Mouse (Mus musculus) forebrain, embryonic 12.5 days (tissue): Measurements from ENCODE around the gene Men1. TPM values are rescaled to one million over a fixed set of nuclear protein-coding genes. Genes with fewer than 3 reads are reported as not detected.
"Not testable (repeated sequence)": the region's sequence is repeated elsewhere in the genome, so short reads cannot be mapped to it uniquely, and the experiment has no call there.

Experiments used
- ATAC-seq: fragments of 200-750 bp; cut with Nextera tagmentation; 2 replicates; pipeline ENCODE4 v1.8.0; 2017; ENCODE audit warnings: moderate TSS enrichment; ENCODE audit not compliant: low FRiP score
- H3K27ac ChIP-seq: fragments of 300-500 bp; sonication (generic); 2 replicates; pipeline ENCODE4 v1.5.1; 2016; ENCODE audit warnings: mild to moderate bottlenecking
- H3K27me3 ChIP-seq: fragments of 300-500 bp; sonication (generic); 2 replicates; pipeline ENCODE4 v1.6.1; 2016; ENCODE audit warnings: mild to moderate bottlenecking
- H3K36me3 ChIP-seq: fragments of 300-500 bp; sonication (generic); replicated peaks from 2 replicates; pipeline ENCODE4 v1.6.1; 2016; ENCODE audit warnings: mild to moderate bottlenecking
- H3K4me1 ChIP-seq: fragments of 300-500 bp; sonication (generic); 2 replicates; pipeline ENCODE4 v1.6.1; 2016
- H3K4me2 ChIP-seq: fragments of 300-500 bp; sonication (generic); 2 replicates; pipeline ENCODE4 v1.6.1; 2016; ENCODE audit warnings: mild to moderate bottlenecking, moderate library complexity
- H3K4me3 ChIP-seq: fragments of 300-500 bp; sonication (generic); replicated peaks from 2 replicates; pipeline ENCODE4 v1.5.1; 2016; ENCODE audit warnings: mild to moderate bottlenecking
- H3K9ac ChIP-seq: fragments of 300-500 bp; sonication (generic); 2 replicates; pipeline ENCODE4 v1.6.1; 2016; ENCODE audit warnings: mild to moderate bottlenecking
- H3K9me3 ChIP-seq: fragments of 300-500 bp; sonication (generic); 2 replicates; pipeline ENCODE4 v1.6.1; 2016
- WGBS: fragments of 180-500 bp; shearing (Covaris S2); methylation state at CpG from one replicate; pipeline ENCODE4 v1.1.7; 2016; 5-methylcytosine and 5-hydroxymethylcytosine counted together
- polyA plus RNA-seq: library from polyadenylated mRNA; unstranded; fragments of >200 nt; fragmentation: Nextera tagmentation; extraction: Ambion mirVana; gene quantifications from 2 replicates; pipeline ENCODE4 v1.2.1, GENCODE M21; 2016

The Men1 gene
- polyA plus RNA-seq, 1 experiment from 2014 or later = 97.1 TPM

- Histone ChIP-seq H3K27ac (peak overlapping the region; percentile 56; the same call in 1 of the 2 replicates), H3K4me3 (peak overlapping the region; percentile 67), H3K9ac (peak overlapping the region; percentile 62), H3K27me3 (no peaks in the 10 kb centered on the region), H3K36me3 (0 out of 2 replicates have a peak, but pooled peaks cover 1% of the 10 kb centered on the region), H3K4me1 (peaks cover 7% of the 10 kb centered on the region), H3K4me2 (peak overlapping the region; percentile 77), H3K9me3 (no peaks in the 10 kb centered on the region)
- under 1% methylated on average over 31 of the region's 34 CpGs for WGBS
- peak; percentile 52 for ATAC-seq
These were observed 28.2 kb upstream of the Men1 start for GRCm38 (mm10) chr19:6306586-6306985.

GRCm38 (mm10) chr19:6307733-6308531, 26.8 kb upstream of the Men1 start:
- Histone ChIP-seq H3K36me3 (no peaks in the 10 kb centered on the region), H3K9ac (no peak overlapping the region), H3K27ac (no peak overlapping the region), H3K4me1 (peaks cover 7% of the 10 kb centered on the region), H3K27me3 (no peaks in the 10 kb centered on the region), H3K4me3 (no peak overlapping the region), H3K9me3 (no peaks in the 10 kb centered on the region), H3K4me2 (no peak overlapping the region)
- WGBS = 89% methylated on average over 9 of the region's 9 CpGs
- ATAC-seq = no peak

- no peaks in the 10 kb centered on the region for H3K9me3 ChIP-seq
- H3K4me3 ChIP-seq = no peak overlapping the region
- peaks cover 5% of the 10 kb centered on the region; the same call in 1 of the 2 replicates for H3K36me3 ChIP-seq
- H3K27ac ChIP-seq = no peak overlapping the region
- H3K4me1 ChIP-seq = peaks cover 7% of the 10 kb centered on the region
- WGBS = 91% methylated on average over 5 of the region's 5 CpGs
- H3K9ac ChIP-seq = no peak overlapping the region
- no peak overlapping the region for H3K4me2 ChIP-seq
- no peaks in the 10 kb centered on the region for H3K27me3 ChIP-seq
- ATAC-seq = no peak
These were observed 24.6 kb upstream of the Men1 start for GRCm38 (mm10) chr19:6310181-6310580.

- H3K4me1 ChIP-seq, H3K9me3 ChIP-seq, H3K4me2 ChIP-seq, ATAC-seq, H3K27me3 ChIP-seq, H3K9ac ChIP-seq, H3K27ac ChIP-seq, H3K4me3 ChIP-seq: not testable (repeated sequence)
- WGBS = 89% methylated on average over 3 of the region's 3 CpGs
- H3K36me3 ChIP-seq = peaks cover 15% of the 10 kb centered on the region; the same call in 1 of the 2 replicates
These were observed 23.0 kb upstream of the Men1 start for GRCm38 (mm10) chr19:6311783-6312182.

GRCm38 (mm10) chr19:6313796-6314195, 21.0 kb upstream of the Men1 start:
- Histone ChIP-seq H3K4me3 (no peak overlapping the region), H3K27ac (no peak overlapping the region), H3K4me1 (no peaks in the 10 kb centered on the region), H3K27me3 (no peaks in the 10 kb centered on the region), H3K9me3 (no peaks in the 10 kb centered on the region), H3K9ac (no peak overlapping the region), H3K36me3 (peaks cover 20% of the 10 kb centered on the region; the same call in 1 of the 2 replicates), H3K4me2 (no peak overlapping the region)
- 87% methylated on average over 8 of the region's 8 CpGs for WGBS
- ATAC-seq = no peak

GRCm38 (mm10) chr19:6314513-6314912, 20.3 kb upstream of the Men1 start:
- Histone ChIP-seq H3K36me3 (peaks cover 20% of the 10 kb centered on the region; the same call in 1 of the 2 replicates), H3K27me3 (no peaks in the 10 kb centered on the region), H3K9ac (no peak overlapping the region), H3K4me3 (no peak overlapping the region), H3K9me3 (no peaks in the 10 kb centered on the region), H3K27ac (no peak overlapping the region), H3K4me2 (no peak overlapping the region), H3K4me1 (no peaks in the 10 kb centered on the region)
- ATAC-seq = no peak
- 90% methylated on average over 8 of the region's 8 CpGs for WGBS

- H3K36me3 ChIP-seq = peaks cover 20% of the 10 kb centered on the region; the same call in 1 of the 2 replicates
- ATAC-seq = no peak
- no peak overlapping the region for H3K4me3 ChIP-seq
- H3K9me3 ChIP-seq = no peaks in the 10 kb centered on the region
- H3K27me3 ChIP-seq = no peaks in the 10 kb centered on the region
- no peak overlapping the region for H3K4me2 ChIP-seq
- H3K27ac ChIP-seq = no peak overlapping the region
- 72% methylated on average over 14 of the region's 14 CpGs for WGBS
- no peak overlapping the region for H3K9ac ChIP-seq
- H3K4me1 ChIP-seq = no peaks in the 10 kb centered on the region
These were observed 19.2 kb upstream of the Men1 start for GRCm38 (mm10) chr19:6315573-6315972.

GRCm38 (mm10) chr19:6318145-6318544, 16.6 kb upstream of the Men1 start:
- H3K9me3 ChIP-seq = no peaks in the 10 kb centered on the region
- H3K27me3 ChIP-seq = no peaks in the 10 kb centered on the region
- H3K27ac ChIP-seq = no peak overlapping the region
- no peak overlapping the region for H3K9ac ChIP-seq
- no peak for ATAC-seq
- H3K4me2 ChIP-seq = no peak overlapping the region
- H3K36me3 ChIP-seq = peaks cover 19% of the 10 kb centered on the region; the same call in 1 of the 2 replicates
- WGBS = 89% methylated on average over 12 of the region's 12 CpGs
- no peak overlapping the region for H3K4me3 ChIP-seq
- H3K4me1 ChIP-seq = no peaks in the 10 kb centered on the region

GRCm38 (mm10) chr19:6321358-6321757, 13.4 kb upstream of the Men1 start:
- Histone ChIP-seq H3K36me3 (peaks cover 6% of the 10 kb centered on the region; the same call in 1 of the 2 replicates), H3K27ac (no peak overlapping the region), H3K4me2 (no peak overlapping the region), H3K4me1 (no peaks in the 10 kb centered on the region), H3K9me3 (no peaks in the 10 kb centered on the region), H3K9ac (no peak overlapping the region), H3K27me3 (no peaks in the 10 kb centered on the region), H3K4me3 (no peak overlapping the region)
- WGBS = 90% methylated on average over 8 of the region's 8 CpGs
- no peak for ATAC-seq

GRCm38 (mm10) chr19:6321786-6322621, 12.8 kb upstream of the Men1 start:
- no peaks in the 10 kb centered on the region for H3K9me3 ChIP-seq
- H3K4me2 ChIP-seq = no peak overlapping the region
- no peak overlapping the region for H3K9ac ChIP-seq
- H3K36me3 ChIP-seq = peaks cover 3% of the 10 kb centered on the region; the same call in 1 of the 2 replicates
- ATAC-seq = no peak
- H3K4me3 ChIP-seq = no peak overlapping the region
- no peaks in the 10 kb centered on the region for H3K27me3 ChIP-seq
- H3K4me1 ChIP-seq = no peaks in the 10 kb centered on the region
- 90% methylated on average over 33 of the region's 33 CpGs for WGBS
- no peak overlapping the region for H3K27ac ChIP-seq

- Histone ChIP-seq H3K36me3 (no peaks in the 10 kb centered on the region; the same call in 1 of the 2 replicates), H3K9ac (no peak overlapping the region), H3K9me3 (no peaks in the 10 kb centered on the region), H3K4me1 (no peaks in the 10 kb centered on the region), H3K4me3 (no peak overlapping the region), H3K4me2 (no peak overlapping the region), H3K27me3 (no peaks in the 10 kb centered on the region), H3K27ac (no peak overlapping the region)
- no peak for ATAC-seq
- WGBS = 83% methylated on average over 9 of the region's 9 CpGs
These were observed 10.0 kb upstream of the Men1 start for GRCm38 (mm10) chr19:6324751-6325150.

GRCm38 (mm10) chr19:6331178-6331577, 3.6 kb upstream of the Men1 start:
- H3K27ac ChIP-seq = no peak overlapping the region
- 66% methylated on average over 5 of the region's 5 CpGs for WGBS

More at GRCm38 (mm10) chr19:6331178-6331577, 3.6 kb upstream of the Men1 start:
- H3K9me3 ChIP-seq = no peaks in the 10 kb centered on the region
- no peaks in the 10 kb centered on the region for H3K27me3 ChIP-seq
- ATAC-seq = no peak
- H3K9ac ChIP-seq = no peak overlapping the region
- H3K36me3 ChIP-seq = no peaks in the 10 kb centered on the region
- peaks cover 18% of the 10 kb centered on the region for H3K4me1 ChIP-seq
- H3K4me3 ChIP-seq = no peak overlapping the region
- no peak overlapping the region for H3K4me2 ChIP-seq
